Mouse (Mus musculus) embryonic facial prominence, embryonic 11.5 days (tissue): ENCODE measurements around the gene Traf4. TPM values are rescaled to one million over a fixed set of nuclear protein-coding genes. Genes with fewer than 3 reads are reported as not detected.
"Not testable (repeated sequence)": the region's sequence is repeated elsewhere in the genome, so short reads cannot be mapped to it uniquely, and the experiment has no call there.

Experiments
- ATAC-seq: fragments of 200-750 bp; cut with Nextera tagmentation; replicated peaks from 2 replicates; pipeline ENCODE4 v1.8.0; 2017; ENCODE audit warnings: low read depth; ENCODE audit not compliant: insufficient number of reproducible peaks, low FRiP score, low TSS enrichment
- DNase-seq: peaks from one replicate; pipeline ENCODE4 v3.0.0-alpha.2; 2015; ENCODE audit warnings: low spot score
- H3K27ac ChIP-seq: fragments of 300-500 bp; sonication (generic); replicated peaks from 2 replicates; pipeline ENCODE4 v1.5.1; 2014; ENCODE audit warnings: mild to moderate bottlenecking, low read depth, low read length, control low read depth
- H3K27me3 ChIP-seq: fragments of 300-500 bp; sonication (generic); 2 replicates; pipeline ENCODE4 v1.6.1; 2014; ENCODE audit warnings: mild to moderate bottlenecking, low read length, moderate library complexity, mixed read lengths; ENCODE audit not compliant: control insufficient read depth, insufficient read depth
- H3K36me3 ChIP-seq: fragments of 300-500 bp; sonication (generic); replicated peaks from 2 replicates; pipeline ENCODE4 v1.6.1; 2014; ENCODE audit warnings: low read depth, mild to moderate bottlenecking, low read length, moderate library complexity, mixed read lengths; ENCODE audit not compliant: control insufficient read depth, insufficient read depth
- H3K4me1 ChIP-seq: fragments of 300-500 bp; sonication (generic); 2 replicates; pipeline ENCODE4 v1.6.1; 2014; ENCODE audit warnings: low read length, mixed read lengths; ENCODE audit not compliant: control insufficient read depth, insufficient read depth
- H3K4me2 ChIP-seq: fragments of 300-500 bp; sonication (generic); 2 replicates; pipeline ENCODE4 v1.6.1; 2014; ENCODE audit warnings: low read depth, mild to moderate bottlenecking, control low read depth, low read length, moderate library complexity
- H3K4me3 ChIP-seq: fragments of 300-500 bp; sonication (generic); 2 replicates; pipeline ENCODE4 v1.5.1; 2014; ENCODE audit warnings: low read depth, low read length, control low read depth
- H3K9ac ChIP-seq: fragments of 300-500 bp; sonication (generic); replicated peaks from 2 replicates; pipeline ENCODE4 v1.6.1; 2014; ENCODE audit warnings: mild to moderate bottlenecking, control low read depth, low read length
- H3K9me3 ChIP-seq: fragments of 300-500 bp; sonication (generic); replicated peaks from 2 replicates; pipeline ENCODE4 v1.6.1; 2016; ENCODE audit warnings: mild to moderate bottlenecking, low read length, inconsistent platforms, mixed read lengths; ENCODE audit not compliant: control insufficient read depth
- WGBS: fragments of 180-500 bp; shearing (Covaris S2); extraction: QIAGEN DNeasy Blood & Tissue Kit; methylation state at CpG from one replicate; pipeline ENCODE4 v1.1.7; 2014; 5-methylcytosine and 5-hydroxymethylcytosine counted together
- polyA plus RNA-seq: library from polyadenylated mRNA; unstranded; fragments of >200 nt; fragmentation: Nextera tagmentation; extraction: Ambion mirVana; gene quantifications from 2 replicates; pipeline ENCODE4 v1.2.1, GENCODE M21; 2014

The Traf4 gene
- polyA plus RNA-seq, 1 experiment from 2014 or later = 84.9 TPM

- H3K27ac ChIP-seq = no peak overlapping the region
- H3K4me2 ChIP-seq = no peak overlapping the region
- ATAC-seq (no peak), DNase-seq (no peak)
- no peaks in the 10 kb centered on the region for H3K27me3 ChIP-seq
- no peaks in the 10 kb centered on the region for H3K4me1 ChIP-seq
- 91% methylated on average over 1 of the region's 1 CpGs for WGBS
- H3K4me3 ChIP-seq = no peak overlapping the region
- H3K36me3 ChIP-seq = no peaks in the 10 kb centered on the region
- H3K9me3 ChIP-seq = no peaks in the 10 kb centered on the region
- H3K9ac ChIP-seq = no peak overlapping the region
Measured at GRCm38 (mm10) chr11:78136132-78136531, 29.3 kb downstream of the Traf4 start.

- not testable (repeated sequence) for H3K36me3 ChIP-seq, H3K9ac ChIP-seq, H3K9me3 ChIP-seq, H3K27me3 ChIP-seq, DNase-seq, H3K4me1 ChIP-seq, H3K4me3 ChIP-seq, H3K27ac ChIP-seq, ATAC-seq, H3K4me2 ChIP-seq
- 93% methylated on average over 7 of the region's 7 CpGs for WGBS
Measured at GRCm38 (mm10) chr11:78135314-78135713, 30.1 kb downstream of the Traf4 start.

- Histone ChIP-seq H3K27me3 (no peaks in the 10 kb centered on the region), H3K36me3 (no peaks in the 10 kb centered on the region), H3K27ac (no peak overlapping the region), H3K4me3 (no peak overlapping the region), H3K9me3 (no peaks in the 10 kb centered on the region), H3K4me1 (no peaks in the 10 kb centered on the region), H3K9ac (no peak overlapping the region), H3K4me2 (no peak overlapping the region)
- no peak for DNase-seq
- ATAC-seq = no peak
- WGBS = 83% methylated on average over 3 of the region's 3 CpGs
Measured at GRCm38 (mm10) chr11:78134344-78134743, 31.0 kb downstream of the Traf4 start.

- ATAC-seq (no peak), DNase-seq (no peak)
- Histone ChIP-seq H3K4me3 (no peak overlapping the region), H3K4me1 (no peaks in the 10 kb centered on the region), H3K4me2 (no peak overlapping the region), H3K27me3 (no peaks in the 10 kb centered on the region), H3K9me3 (no peaks in the 10 kb centered on the region), H3K27ac (no peak overlapping the region), H3K36me3 (no peaks in the 10 kb centered on the region), H3K9ac (no peak overlapping the region)
- WGBS = 87% methylated on average over 6 of the region's 6 CpGs
Measured at GRCm38 (mm10) chr11:78133915-78134314, 31.5 kb downstream of the Traf4 start.

GRCm38 (mm10) chr11:78129458-78129857 lies 35.9 kb downstream of the Traf4 start:
- no peak overlapping the region for H3K27ac ChIP-seq
- no peaks in the 10 kb centered on the region for H3K36me3 ChIP-seq
- DNase-seq = no peak
- no peak overlapping the region for H3K4me2 ChIP-seq
- no peak for ATAC-seq
- H3K4me1 ChIP-seq = no peaks in the 10 kb centered on the region
- H3K27me3 ChIP-seq = no peaks in the 10 kb centered on the region
- no peak overlapping the region for H3K9ac ChIP-seq
- WGBS = 72% methylated on average over 8 of the region's 8 CpGs
- H3K9me3 ChIP-seq = no peaks in the 10 kb centered on the region
- H3K4me3 ChIP-seq = no peak overlapping the region

- H3K4me1 ChIP-seq = no peaks in the 10 kb centered on the region
- H3K9me3 ChIP-seq = no peaks in the 10 kb centered on the region
- H3K4me2 ChIP-seq = no peak overlapping the region
- no peak for DNase-seq
- no peak overlapping the region for H3K9ac ChIP-seq
- ATAC-seq = no peak
- H3K36me3 ChIP-seq = no peaks in the 10 kb centered on the region
- H3K27me3 ChIP-seq = no peaks in the 10 kb centered on the region
- WGBS = 82% methylated on average over 4 of the region's 4 CpGs
- no peak overlapping the region for H3K4me3 ChIP-seq
- H3K27ac ChIP-seq = no peak overlapping the region
Measured at GRCm38 (mm10) chr11:78126739-78127138, 38.6 kb downstream of the Traf4 start.

- H3K4me2 ChIP-seq = no peak overlapping the region
- no peak overlapping the region for H3K4me3 ChIP-seq
- ATAC-seq (no peak), DNase-seq (no peak)
- 82% methylated on average over 6 of the region's 6 CpGs for WGBS
- no peaks in the 10 kb centered on the region for H3K36me3 ChIP-seq
- H3K9me3 ChIP-seq = no peaks in the 10 kb centered on the region
- no peaks in the 10 kb centered on the region for H3K4me1 ChIP-seq
- no peaks in the 10 kb centered on the region for H3K27me3 ChIP-seq
- no peak overlapping the region for H3K9ac ChIP-seq
- H3K27ac ChIP-seq = no peak overlapping the region
Measured at GRCm38 (mm10) chr11:78125691-78126090, 39.7 kb downstream of the Traf4 start.

GRCm38 (mm10) chr11:78123782-78124181 lies 41.6 kb downstream of the Traf4 start:
- Histone ChIP-seq H3K4me2 (no peak overlapping the region), H3K9ac (no peak overlapping the region), H3K36me3 (no peaks in the 10 kb centered on the region), H3K9me3 (no peaks in the 10 kb centered on the region), H3K4me1 (no peaks in the 10 kb centered on the region), H3K27me3 (no peaks in the 10 kb centered on the region), H3K4me3 (no peak overlapping the region), H3K27ac (no peak overlapping the region)
- ATAC-seq (no peak), DNase-seq (no peak)
